Mouse (Mus musculus): ENCODE measurements at regions not wholly inside any gene's neighbourhood (a gene's known extent, or its start where the extent isn't known, plus 50 kb on each side); places are given as distances from the start of the nearest gene placed in this dataset.

- TF ChIP-seq CTCF (IDR thresholded peaks at IDR 0.05; ENCODE audit: low read depth, low read length) (no peak), POLR2A (IDR thresholded peaks at IDR 0.05; ENCODE audit: insufficient read depth, low read length) (no peak)
These were observed 234.3 kb upstream of the Pgrmc2 start for GRCm38 (mm10) chr3:41317170-41317569.
